Mouse (Mus musculus): ENCODE measurements around the gene Cep41. TPM values are rescaled to one million over a fixed set of nuclear protein-coding genes. Genes with fewer than 3 reads are reported as not detected.
A peak's percentile ranks its signal among the peaks of the same experiment; 100 is the strongest.

Gene Cep41
- total RNA-seq (2021), result 1 to 10 TPM; 2.5 to 2.7 TPM

DNA sequence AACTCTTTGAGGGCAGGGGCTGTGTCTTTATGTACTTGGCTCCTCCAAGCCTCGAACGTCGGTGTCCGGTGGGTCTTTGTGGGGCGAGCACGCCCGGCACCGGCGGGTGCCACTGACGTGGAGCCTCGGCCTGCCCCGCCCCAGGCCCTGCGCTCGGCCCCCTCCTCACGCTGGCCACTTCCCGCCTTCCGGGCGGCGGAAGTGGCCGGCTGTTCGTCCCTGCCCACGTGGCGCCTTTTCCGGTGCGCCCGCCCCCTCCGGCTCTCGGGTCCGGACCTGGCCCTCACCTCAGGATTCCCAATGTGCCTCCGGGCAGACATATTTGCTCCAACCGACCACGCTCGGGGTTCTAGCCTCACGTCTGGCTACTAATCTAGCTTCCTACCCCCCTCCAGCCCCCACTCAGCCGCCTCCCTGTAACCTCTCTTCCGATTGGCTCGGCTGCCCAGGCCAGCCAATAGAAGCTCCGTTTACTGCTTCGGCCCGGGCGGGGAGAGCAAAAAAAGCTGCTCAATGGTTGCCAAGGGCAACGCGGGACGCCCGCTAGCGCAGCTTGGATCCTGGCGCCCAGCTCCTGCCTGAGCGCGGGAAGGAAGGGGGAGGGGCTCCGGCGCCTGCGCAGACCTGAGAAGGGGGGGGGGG is at the start of gene Cep41:
Cep41 (minus strand) TSS at position 400 of the 642 bp plus-strand sequence.
- intact Hi-C loops (cut with DNase I), result loop anchor here (5.0 kb wide), 1 partner anchor 204 kb away; the partner anchor contains the start of gene Copg2
- DNase-seq, result peak; percentile 98 to 99

GRCm38 (mm10) chr6:30739177-30739747 is 45.7 kb upstream of the Cep41 start:
- DNase-seq, result peak; percentile 20 to 25
- intact Hi-C loops (cut with DNase I), result no loop called here

GRCm38 (mm10) chr6:30738464-30739006 is 45.0 kb upstream of the Cep41 start:
- DNase-seq, result peak in 1 of 2 experiments; percentile 15
- intact Hi-C loops (cut with DNase I), result no loop called here

- DNase-seq, result peak; percentile 78
- intact Hi-C loops (cut with DNase I), result no loop called here
These were observed 44.3 kb upstream of the Cep41 start for GRCm38 (mm10) chr6:30737548-30738463.

- intact Hi-C loops (cut with DNase I), result no loop called here
- peak; percentile 67 to 69 for DNase-seq
These were observed 43.5 kb upstream of the Cep41 start for GRCm38 (mm10) chr6:30736864-30737547.

GRCm38 (mm10) chr6:30736372-30736762 is 42.8 kb upstream of the Cep41 start:
- DNase-seq, result no peak
- intact Hi-C loops (cut with DNase I), result no loop called here

GRCm38 (mm10) chr6:30735728-30736371 is 42.3 kb upstream of the Cep41 start:
- peak in 1 of 2 experiments; percentile 28 for DNase-seq
- intact Hi-C loops (cut with DNase I), result no loop called here

GRCm38 (mm10) chr6:30734988-30735727 is 41.6 kb upstream of the Cep41 start:
- intact Hi-C loops (cut with DNase I), result no loop called here
- no peak for DNase-seq

DNA sequence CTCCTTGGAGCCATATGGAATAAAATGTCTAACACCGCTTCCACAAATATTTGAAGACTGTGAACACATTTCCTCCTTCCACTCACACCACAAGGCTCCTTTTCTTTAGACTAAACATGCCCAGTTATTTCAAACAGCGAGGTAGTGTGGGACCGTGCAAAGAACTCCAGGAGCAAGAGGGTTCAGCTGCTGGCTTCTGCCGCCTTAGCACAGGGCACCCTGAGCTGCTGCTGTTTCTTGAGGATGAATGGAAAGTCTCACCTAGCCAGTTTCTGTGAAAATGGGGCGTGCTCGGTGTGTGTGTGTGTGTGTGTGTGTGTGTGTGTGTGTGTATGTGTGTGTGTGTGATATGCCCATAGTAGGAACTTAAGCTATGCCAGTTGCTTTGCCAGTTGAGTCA is 40.9 kb upstream of the Cep41 start:
- no peak for DNase-seq
- intact Hi-C loops (cut with DNase I), result no loop called here

- no peak for DNase-seq
- intact Hi-C loops (cut with DNase I), result no loop called here
These were observed 39.1 kb upstream of the Cep41 start for GRCm38 (mm10) chr6:30732571-30733130.

- intact Hi-C loops (cut with DNase I), result no loop called here
- DNase-seq, result no peak
These were observed 36.9 kb upstream of the Cep41 start for GRCm38 (mm10) chr6:30730301-30730971.

DNA sequence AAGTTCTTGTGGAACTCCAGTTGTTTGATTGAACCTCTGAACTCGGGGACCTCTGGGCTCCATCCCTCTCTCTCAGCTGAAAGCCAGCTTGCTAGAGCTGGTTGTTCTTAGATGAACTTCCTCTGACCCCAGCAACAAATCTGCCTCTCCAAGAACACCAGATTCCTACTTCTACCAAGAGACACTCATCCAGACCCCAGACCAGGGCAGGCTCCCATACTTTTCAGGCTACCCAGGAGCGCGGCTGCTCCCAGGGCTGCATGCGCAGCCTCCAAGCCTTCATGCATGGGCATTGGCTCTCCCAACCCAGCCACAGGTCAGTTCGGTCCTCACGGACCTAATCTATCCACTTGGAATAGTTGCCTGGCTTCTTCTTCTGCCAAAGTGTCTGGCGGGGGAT is 29.8 kb upstream of the Cep41 start, which contains the start of gene Mest:
Mest (plus strand) TSS at position 217 of the 400 bp plus-strand sequence.
- DNase-seq, result no peak
- intact Hi-C loops (cut with DNase I), result loop anchor here (5.0 kb wide), 1 partner anchor 176 kb away; no protein-coding TSS in a partner anchor

DNA sequence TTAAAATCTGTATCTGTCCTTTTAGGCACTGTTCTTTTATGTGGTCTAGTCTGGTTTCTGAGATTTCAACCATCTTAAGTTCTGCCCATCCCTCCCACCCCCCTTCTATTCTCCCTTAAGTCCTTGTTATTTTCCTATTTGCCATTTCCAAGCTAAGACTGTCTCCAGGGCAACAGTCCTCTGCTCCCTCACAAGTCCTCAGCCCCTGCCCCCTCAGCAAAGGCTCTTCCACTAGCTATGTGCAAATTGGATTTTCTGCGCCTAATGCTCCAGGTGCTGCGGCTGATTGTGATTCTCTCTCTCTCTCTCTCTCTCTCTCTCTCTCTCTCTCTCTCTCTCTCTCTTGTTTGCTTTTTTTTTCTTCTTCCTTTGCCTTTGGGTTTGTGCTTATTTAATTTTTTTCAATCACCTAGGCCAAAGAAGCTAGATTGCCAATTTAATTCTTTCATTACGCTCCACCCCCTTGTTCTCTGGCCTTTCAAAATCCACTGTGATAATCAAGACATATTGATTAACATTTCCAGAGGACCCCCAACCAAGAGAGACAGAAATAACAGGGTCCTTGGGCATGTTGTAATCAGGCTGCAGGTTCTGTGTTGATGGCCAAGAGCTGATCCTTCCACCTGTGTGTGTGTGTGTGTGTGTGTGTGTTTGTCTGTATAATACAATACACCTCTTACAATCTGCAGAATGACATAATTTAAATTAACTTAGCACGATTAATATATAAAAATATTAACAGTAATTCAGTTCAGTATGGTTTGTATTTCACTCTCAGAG is 29.0 kb upstream of the Cep41 start:
- DNase-seq, result no peak
- intact Hi-C loops (cut with DNase I), result loop anchor here (5.0 kb wide), 1 partner anchor 175 kb away; no protein-coding TSS in a partner anchor

DNA sequence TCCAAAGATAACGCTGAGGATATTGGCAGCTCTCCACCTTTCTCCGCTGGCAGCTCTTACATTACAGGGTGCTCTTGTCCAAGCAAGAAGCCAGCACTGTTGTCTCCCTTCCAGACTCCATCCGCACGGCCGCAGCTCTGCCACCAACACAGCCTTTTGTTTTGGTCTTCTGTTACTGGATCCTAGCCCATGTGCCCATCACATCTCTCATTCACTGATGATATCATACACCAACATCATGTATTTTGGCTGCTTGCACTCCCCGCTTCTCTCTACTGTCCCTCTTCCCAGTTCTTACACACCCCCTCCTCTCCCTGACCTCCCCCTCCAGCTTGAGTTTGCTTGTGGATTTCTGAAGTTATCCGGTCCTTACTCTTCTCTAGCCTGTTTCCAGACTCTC is 23.2 kb upstream of the Cep41 start:
- intact Hi-C loops (cut with DNase I), result no loop called here
- no peak for DNase-seq

DNA sequence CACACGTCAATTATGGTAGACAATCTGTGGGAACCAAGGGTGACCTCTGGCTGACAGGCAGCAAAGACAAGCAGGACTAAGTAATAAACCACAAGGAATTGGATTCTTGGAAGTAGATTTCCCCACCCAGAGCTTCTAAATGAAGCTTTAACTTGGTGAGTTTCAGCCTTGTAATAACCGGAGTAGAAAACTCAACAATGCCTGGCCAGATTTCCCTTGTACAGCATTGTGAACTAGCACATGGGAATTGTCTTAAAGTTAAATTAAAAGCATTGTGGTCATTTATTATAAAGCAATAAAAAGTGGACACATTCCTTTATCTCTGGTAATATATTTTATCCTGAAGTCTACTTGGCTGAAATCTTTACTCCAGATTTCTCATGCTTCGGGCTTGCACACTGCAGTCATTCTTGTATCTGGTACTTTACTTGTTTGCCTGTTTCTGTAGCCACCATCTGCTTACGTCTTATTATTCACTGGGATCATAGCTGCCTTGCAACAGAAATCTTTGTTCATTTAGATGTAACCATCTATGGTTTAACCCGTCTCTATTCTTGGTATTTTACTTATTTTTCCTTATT is 21.4 kb upstream of the Cep41 start:
- DNase-seq, result no peak
- intact Hi-C loops (cut with DNase I), result no loop called here

DNA sequence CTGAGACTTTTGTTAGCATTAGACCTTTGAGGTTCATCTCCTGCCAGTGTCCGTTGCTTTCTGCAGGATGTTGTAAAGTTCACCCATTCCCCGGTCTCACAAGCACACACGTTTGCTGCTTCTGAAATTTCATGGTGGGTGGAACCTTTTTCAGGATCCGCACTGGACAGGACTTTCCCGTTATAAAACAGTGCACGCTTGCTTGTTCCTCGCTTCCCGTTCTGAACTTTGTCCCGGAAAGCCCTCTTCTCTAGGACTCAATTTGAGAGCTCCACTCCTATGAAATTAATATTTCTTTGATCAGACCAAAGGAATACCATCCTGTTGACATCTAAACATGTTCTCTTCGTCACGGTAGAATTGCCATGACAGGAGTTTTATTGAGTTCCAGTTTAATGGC is 20.3 kb upstream of the Cep41 start:
- DNase-seq, result no peak
- intact Hi-C loops (cut with DNase I), result no loop called here

GRCm38 (mm10) chr6:30713455-30713854 is 19.9 kb upstream of the Cep41 start:
- DNase-seq, result no peak
- intact Hi-C loops (cut with DNase I), result no loop called here

Data from heart, postnatal 36 days (tissue).